Mouse (Mus musculus) heart, postnatal 25 days (tissue): ENCODE results near the gene Syngr3. TPM values are rescaled to one million over a fixed set of nuclear protein-coding genes. Genes with fewer than 3 reads are reported as not detected.
A peak's percentile ranks its signal among the peaks of the same experiment; 100 is the strongest.
"Not testable (repeated sequence)": the region's sequence is repeated elsewhere in the genome, so short reads cannot be mapped to it uniquely, and the experiment has no call there.

Experiments used
- DNase-seq: peaks from one replicate; pipeline ENCODE4 v3.0.0; 2022; ENCODE audit warnings: low spot score
- intact Hi-C: fragments of 180-260 bp; cut with DNase I; formaldehyde crosslinking; loops from one replicate; pipeline ENCODE4 v1.15.1; 2025
- total RNA-seq, 2 experiments: library from RNA; stranded (reverse); gene quantifications; 2 replicates each; pipeline ENCODE4 v1.2.3; 2021

Syngr3 gene
- total RNA-seq, 2 experiments from 2014 or later: not detected

DNA sequence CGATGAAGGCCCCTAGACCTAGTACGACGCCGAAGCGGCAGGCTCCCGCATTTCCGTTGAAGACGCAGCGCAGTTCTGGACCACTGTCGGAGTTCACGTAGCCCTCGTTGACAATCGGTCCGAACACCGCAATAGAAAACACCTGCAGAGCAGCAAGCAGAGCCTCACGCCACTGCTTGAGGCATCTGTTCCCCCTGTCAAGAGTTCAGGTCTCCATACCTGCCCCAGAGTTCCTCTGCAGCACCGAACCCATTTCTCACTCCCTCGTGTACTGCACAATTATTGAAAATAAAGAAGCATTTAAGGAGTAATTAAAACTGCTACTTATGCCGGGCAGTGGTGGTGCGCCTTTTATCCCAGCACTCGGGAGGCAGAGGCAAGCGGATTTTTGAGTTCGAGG lies 2.2 kb downstream of the Syngr3 start:
- no peak for DNase-seq
- intact Hi-C loops: no loop called here

DNA sequence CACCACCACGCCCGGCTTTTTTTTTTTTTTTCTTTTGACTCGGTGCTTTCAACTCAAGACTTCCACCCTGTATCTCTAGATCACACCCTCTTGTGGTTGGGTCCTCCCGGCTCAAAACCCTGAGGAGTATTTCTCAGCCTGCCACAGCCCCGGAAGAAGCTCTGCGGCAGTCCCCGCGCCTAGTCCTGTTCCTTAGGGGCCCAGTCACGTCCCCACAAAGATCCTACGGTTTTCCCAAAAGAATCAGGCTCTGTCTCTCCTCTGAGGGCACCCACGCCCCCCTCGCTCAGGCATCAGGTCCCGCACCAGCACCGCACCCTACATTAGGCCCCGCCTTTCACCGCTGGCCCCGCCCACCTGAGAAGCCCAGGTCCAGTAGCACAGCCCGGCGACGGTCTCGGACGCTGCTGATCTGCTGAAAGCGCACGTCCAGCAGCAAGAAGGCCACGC lies 2.6 kb downstream of the Syngr3 start:
- DNase-seq: no peak

DNA sequence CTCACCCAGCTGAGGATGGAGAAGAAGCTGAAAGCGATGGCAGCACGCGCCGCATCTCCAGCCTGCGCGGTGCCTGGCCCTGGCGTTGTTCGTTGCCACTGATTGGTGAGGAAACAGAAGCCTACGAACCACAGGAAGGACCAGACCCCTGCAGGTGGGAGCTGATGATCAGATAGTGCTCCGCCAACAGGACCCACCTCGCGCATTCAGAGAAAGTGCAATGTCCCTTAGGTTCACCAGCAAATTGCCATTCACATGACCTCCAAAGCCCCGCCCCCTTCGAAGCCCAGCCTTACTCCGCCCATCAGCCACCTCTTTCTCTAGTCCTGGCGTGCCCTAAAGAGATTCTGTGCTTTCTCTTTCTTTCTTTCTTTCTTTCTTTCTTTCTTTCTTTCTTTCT lies 3.2 kb downstream of the Syngr3 start:
- no peak for DNase-seq
- intact Hi-C loops: no loop called here

More for the DNA sequence above, 2.6 kb downstream of the Syngr3 start:
- intact Hi-C loops: no loop called here

- intact Hi-C loops: no loop called here
- no peak for DNase-seq
These were observed 12.2 kb downstream of the Syngr3 start for GRCm38 (mm10) chr17:24677500-24678080.

DNA sequence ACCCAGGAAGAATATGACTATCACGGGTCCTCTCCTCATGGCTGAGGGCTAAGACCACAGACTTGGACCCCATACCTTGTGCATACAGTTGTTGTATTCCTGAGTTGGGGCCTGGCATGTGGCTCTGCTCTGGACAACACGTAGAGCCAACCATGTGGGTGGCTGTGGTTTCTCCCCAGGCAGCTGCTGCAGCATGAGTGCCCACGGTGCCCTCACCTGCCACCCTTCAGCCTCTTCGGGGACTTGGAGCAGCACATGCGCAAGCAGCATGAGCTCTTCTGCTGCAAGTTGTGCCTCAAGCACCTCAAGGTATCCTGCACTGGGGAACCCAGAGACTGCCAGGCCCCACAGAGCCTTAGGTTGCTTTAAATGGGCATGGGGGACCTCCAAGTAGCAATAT lies 12.9 kb downstream of the Syngr3 start:
- no peak for DNase-seq
- intact Hi-C loops: loop anchor here (1.0 kb wide), 1 partner anchor 30 kb away; the partner anchor contains the start of gene Tbl3

GRCm38 (mm10) chr17:24676187-24676586 lies 13.6 kb downstream of the Syngr3 start:
- intact Hi-C loops: loop anchor here (1.0 kb wide), 1 partner anchor 31 kb away; the partner anchor contains the start of gene Tbl3

GRCm38 (mm10) chr17:24674277-24674676 lies 15.5 kb downstream of the Syngr3 start:
- DNase-seq: no peak
- intact Hi-C loops: loop anchor here (5.0 kb wide), 1 partner anchor 197 kb away; the partner anchor contains the start of gene Mlst8

More at GRCm38 (mm10) chr17:24676187-24676586, 13.6 kb downstream of the Syngr3 start:
- no peak for DNase-seq

DNA sequence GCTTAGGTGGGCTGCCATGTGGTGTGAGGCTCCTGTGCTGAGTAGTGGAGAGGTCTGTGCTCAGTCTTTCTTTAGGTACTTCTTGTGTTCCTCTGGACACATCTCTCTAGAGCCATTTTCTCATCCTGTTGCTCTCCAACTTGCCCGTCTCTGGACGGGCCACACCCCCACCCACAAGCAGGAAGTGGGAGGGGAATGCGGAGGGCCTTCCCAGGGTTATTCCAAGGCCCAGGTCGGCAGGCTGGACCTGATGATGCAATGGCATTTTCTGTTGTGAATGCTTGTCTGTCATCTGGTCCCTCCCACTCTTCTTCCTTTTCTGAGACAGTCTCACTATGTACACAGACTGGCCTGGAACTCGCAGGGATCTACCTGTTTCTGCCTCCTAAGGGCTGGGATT lies 17.6 kb downstream of the Syngr3 start:
- intact Hi-C loops: loop anchor here (5.0 kb wide), 1 partner anchor 195 kb away; the partner anchor contains the start of gene Mlst8
- DNase-seq: peak; percentile 62

DNA sequence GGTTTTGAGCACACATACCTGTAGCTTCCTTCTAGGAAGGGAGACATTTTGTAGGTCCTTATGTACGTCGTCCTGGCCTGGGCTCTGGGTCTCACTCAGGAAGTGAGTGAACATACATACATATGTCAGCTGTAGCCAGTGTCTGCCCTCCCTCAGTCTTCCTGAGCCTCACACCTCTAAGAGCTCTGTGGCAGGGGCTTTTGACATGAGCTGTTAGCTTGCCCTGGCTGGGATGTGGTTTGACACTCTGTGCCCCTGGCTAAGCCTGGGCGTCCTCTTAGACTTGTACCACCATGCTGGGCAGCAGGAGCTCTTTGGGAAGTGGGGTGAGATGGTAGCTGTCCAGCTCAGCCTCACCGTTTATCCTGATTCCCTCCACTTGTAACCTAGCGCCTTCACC lies 18.4 kb downstream of the Syngr3 start:
- DNase-seq: no peak
- intact Hi-C loops: loop anchor here (5.0 kb wide), 1 partner anchor 194 kb away; the partner anchor contains the start of gene Mlst8

- no peak for DNase-seq
- intact Hi-C loops: loop anchor here (5.0 kb wide), 1 partner anchor 193 kb away; the partner anchor contains the start of gene Mlst8
These were observed 19.4 kb downstream of the Syngr3 start for GRCm38 (mm10) chr17:24670246-24670844.

DNA sequence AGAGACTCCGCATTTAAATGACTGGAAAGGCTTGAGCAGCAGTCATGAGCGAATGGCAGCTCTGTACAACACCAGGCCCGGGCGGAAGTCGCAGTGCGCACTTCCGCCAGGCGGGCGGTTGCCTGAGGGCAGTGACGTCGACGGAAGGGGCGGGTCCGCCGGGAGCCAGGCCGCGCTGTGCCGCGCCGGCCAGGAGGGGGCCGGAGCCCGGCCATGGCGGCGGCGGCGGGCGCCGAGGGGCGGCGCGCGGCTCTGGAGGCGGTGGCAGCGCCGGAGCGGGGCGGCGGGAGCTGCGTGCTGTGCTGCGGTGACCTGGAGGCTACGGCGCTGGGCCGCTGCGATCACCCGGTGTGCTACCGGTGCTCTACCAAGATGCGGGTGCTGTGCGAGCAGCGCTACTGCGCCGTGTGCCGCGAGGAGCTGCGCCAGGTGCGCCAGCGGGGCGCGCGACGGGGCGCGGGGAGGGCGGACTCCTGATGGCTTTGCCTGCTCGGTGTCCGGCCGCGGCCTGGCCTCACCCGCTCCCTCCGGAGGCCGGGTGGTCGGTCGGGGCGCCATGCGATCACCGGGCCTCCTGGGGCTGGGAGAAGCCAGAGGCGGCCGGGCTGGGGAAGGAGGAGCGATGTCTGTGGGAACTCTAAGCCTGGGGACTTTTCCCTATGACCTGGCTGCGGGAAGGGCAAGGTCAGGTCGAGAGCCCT lies 20.1 kb downstream of the Syngr3 start, which contains the start of gene Zfp598:
Gene Zfp598, plus strand, starts transcription at position 143 of the 701 bp plus-strand sequence.
- peak; percentile 91 for DNase-seq
- intact Hi-C loops: loop anchor here (5.0 kb wide), 3 partner anchors 42 to 192 kb away; partner anchors contain the start of genes Mlst8 and Traf7

DNA sequence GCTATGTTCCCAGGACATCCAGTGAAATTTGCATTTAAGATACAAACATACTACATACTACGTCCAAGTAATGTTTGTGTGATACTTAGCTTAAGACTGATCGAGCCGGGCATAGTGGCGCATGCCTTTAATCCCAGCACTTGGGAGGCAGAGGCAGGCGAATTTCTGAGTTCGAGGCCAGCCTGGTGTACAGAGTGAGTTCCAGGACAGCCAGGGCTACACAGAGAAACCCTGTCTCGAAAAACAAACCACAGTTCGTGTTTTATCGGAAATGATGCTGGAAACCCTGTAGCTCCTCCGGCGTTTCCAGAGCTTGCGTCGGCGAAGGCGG lies 20.6 kb downstream of the Syngr3 start:
- intact Hi-C loops: loop anchor here (5.0 kb wide), 2 partner anchors 42 to 142 kb away; partner anchors contain the start of gene Traf7

DNA sequence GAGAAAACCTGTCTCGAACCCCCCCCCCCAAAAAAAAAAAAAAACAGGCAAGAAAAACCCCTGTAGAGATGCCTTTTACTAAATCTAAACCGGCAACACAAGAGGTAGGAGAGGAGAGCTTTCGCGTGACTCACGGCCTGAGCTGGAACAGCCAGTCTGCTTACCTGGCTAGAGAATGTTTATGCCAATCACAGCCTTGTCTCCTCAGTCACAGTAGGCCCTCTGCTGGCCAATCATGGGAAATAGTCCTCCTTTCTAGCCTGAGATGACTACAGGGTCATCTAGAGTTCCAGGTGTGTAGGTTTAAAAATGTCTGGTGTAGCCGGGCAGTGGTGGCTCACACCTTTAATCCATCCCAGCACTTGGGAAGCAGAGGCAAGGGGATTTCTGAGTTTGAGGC lies 22.3 kb downstream of the Syngr3 start:
- DNase-seq: no peak
- intact Hi-C loops: loop anchor here (5.0 kb wide), 2 partner anchors 40 to 140 kb away; partner anchors contain the start of gene Traf7

More for the DNA sequence above, 20.6 kb downstream of the Syngr3 start:
- DNase-seq: not testable (repeated sequence)

DNA sequence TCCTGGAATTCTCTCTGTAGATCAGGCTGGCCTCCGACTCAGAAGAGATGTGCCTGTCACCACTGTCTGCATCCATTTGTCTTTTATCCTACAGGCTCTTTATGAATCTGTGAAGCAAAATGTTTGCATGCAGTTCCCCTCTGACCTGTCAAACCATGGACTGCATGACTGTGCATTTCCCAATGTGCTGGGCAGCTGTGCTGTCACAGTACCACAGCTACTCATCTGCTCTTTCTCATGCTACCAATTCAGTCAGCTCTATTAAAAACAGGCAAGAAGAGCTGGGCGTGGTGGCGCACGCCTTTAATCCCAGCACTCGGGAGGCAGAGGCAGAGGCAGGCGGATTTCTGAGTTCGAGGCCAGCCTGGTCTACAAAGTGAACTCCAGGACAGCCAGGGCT lies 22.7 kb downstream of the Syngr3 start:
- DNase-seq: not testable (repeated sequence)
- intact Hi-C loops: loop anchor here (5.0 kb wide), 2 partner anchors 40 to 140 kb away; partner anchors contain the start of gene Traf7

DNA sequence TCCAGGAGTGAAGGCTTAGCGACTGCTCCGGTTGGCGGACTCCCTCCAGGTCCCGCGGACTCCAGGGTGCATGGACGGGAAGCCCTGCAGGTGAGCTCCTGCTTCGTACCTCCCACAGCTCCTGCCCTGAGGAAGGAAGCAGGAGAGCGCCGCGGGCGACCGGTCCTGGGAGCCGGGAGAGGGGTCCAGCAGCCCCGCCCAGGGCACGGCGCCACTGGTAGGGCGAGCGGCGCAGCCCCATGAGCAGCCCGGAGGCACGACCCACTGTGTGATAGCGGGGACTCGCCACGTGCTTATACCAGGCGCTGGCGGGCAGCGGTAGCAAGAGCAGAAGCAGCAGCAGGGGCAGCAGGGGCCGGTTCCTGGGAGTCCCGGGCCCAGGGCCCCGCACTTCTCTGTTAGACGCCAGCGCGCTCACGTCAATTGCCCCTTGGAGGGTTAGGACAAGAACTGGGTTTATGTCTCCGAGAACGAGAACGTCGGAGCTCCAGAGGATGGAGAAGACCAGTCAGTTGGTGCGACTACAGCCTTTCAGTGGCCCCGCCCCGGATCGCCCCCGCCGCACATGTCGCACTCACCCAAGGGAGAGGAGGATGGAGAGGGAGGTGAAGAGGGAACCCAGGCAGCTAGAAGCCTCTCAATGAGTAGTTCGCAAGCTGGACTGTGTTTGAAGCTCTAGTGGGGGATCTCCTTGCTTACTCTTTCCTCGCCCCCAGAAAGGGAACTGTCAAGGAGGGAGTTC lies 31.6 kb downstream of the Syngr3 start, which contains the start of gene Npw:
Gene Npw, minus strand, starts transcription at position 441 of the 742 bp plus-strand sequence.
- no peak for DNase-seq
- intact Hi-C loops: no loop called here

DNA sequence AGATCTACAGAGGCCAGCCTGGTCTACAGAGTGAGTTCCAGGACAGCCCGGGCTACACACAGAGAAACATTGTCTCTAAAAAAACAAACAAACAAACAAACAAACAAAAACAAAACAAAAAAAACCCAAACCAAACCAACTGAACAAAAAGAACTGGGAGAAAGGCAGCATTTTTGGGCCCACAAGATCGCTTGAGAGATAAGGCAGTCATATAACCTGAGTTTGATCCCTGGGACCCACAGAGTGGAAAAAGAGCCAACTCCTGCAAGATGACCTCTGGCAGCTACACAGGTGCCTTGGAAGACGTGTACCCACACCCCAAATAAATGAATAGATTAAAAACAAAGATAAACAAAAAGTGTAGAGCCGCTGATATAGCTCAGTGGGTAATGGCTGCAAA lies 34.8 kb downstream of the Syngr3 start:
- intact Hi-C loops: loop anchor here (2.0 to 5.0 kb wide), 3 partner anchors 26 to 128 kb away; partner anchors contain the start of gene Traf7
- no peak for DNase-seq

DNA sequence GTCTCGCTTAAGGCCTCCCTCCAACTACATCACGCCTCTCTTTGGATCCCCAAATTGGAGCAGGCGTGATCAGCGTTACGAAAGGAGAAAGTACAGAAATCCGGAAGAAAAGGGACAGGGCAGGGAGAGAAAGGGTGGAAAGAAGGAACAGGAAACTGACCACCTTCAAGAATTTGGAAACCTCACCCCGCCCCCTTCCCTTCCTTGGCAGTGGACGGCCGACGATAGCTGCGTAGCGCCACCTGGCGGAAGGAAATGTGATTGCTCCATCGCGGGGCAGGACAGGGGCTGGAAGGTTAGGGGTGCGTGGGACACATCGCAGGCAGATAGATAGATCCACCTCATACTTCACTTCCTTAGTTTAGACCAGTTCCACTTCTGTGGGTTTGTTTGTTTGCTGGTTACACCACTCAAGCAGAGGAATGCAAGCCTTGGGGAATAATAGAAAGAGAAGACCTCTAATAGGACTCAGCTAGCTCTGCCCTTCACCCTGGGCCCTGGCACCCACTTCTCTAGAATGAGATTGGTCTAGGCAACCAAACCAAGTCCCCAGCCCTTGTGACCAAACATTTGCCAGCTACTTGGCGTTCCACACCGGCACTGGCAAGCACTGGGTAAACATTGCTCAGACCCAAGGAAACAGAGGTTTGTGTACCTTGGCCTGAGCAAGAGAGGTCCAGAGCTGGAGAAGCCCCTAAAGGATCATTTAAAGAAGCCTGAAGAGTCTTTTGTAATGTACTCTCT lies 35.6 kb downstream of the Syngr3 start:
- no peak for DNase-seq
- intact Hi-C loops: loop anchor here (2.0 to 5.0 kb wide), 3 partner anchors 25 to 127 kb away; partner anchors contain the start of gene Traf7

DNA sequence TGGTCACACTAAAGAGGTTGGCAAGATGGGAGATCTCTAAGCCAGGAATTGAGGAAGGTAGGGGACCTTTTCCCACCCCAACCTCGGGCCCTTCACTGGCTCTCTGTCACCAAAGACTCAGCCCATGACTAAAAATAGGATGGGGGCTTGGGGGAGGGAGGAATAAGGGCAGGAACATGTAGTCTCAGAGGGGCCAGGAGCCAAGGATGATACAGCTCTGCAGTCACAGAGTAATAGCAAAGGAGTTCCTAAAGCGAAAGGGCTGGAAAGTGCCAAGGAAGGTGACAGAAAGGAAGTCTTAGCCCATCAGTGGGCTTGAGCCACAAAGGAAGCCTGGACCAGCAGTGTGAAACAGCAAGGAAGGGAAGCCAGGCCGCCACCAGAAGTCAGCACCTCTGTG lies 37.9 kb downstream of the Syngr3 start:
- intact Hi-C loops: loop anchor here (5.0 kb wide), 1 partner anchor 125 kb away; the partner anchor contains the start of gene Traf7
- DNase-seq: no peak

DNA sequence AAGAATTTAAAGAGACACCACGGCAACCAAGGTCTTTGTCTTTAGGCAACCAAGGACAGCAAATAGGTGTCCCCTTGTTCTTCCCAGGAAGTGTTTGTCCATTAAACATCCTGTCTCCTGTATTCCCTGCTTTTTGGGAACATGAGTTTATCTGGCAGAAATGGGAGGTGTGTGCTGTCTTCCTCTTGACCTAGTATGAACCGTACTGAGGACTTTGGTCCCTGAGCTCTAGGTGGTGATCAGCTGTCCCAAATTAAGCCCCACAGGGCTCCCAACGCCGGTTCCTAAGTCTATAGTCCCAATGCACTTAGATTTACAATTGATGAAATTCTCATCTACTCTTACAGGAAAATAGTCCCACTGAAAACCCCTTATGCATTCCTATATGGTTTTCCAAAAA lies 39.0 kb downstream of the Syngr3 start:
- no peak for DNase-seq
- intact Hi-C loops: loop anchor here (5.0 kb wide), 1 partner anchor 123 kb away; the partner anchor contains the start of gene Traf7
